Mouse (Mus musculus) cerebellum, adult 2 months (tissue): ENCODE measurements around the gene Fam213b. TPM values are rescaled to one million over a fixed set of nuclear protein-coding genes. Genes with fewer than 3 reads are reported as not detected.

ENCODE experiments used
- DNase-seq, 2 experiments: peaks; one replicate each; pipeline ENCODE4 v3.0.0; 2021
- H3K27ac ChIP-seq: fragments of 200-500 bp; 2 replicates; pipeline ENCODE4 v1.5.1; 2012; ENCODE audit warnings: low read length, control low read depth, inconsistent platforms; ENCODE audit not compliant: insufficient read depth
- H3K27me3 ChIP-seq: fragments of 200-500 bp; 2 replicates; pipeline ENCODE4 v1.6.1; 2012; ENCODE audit warnings: inconsistent platforms, mild to moderate bottlenecking, low read length, moderate library complexity; ENCODE audit not compliant: control insufficient read depth, insufficient read depth
- H3K4me1 ChIP-seq: fragments of 200-500 bp; 2 replicates; pipeline ENCODE4 v1.6.1; 2011; ENCODE audit warnings: low read length; ENCODE audit not compliant: control insufficient read depth, insufficient read depth
- H3K4me3 ChIP-seq: fragments of 200-500 bp; replicated peaks from 2 replicates; pipeline ENCODE3; 2011; ENCODE audit warnings: mild to moderate bottlenecking, low read depth, low read length, control low read depth; ENCODE audit not compliant: insufficient read depth
- CTCF ChIP-seq: fragments of 200-500 bp; IDR thresholded peaks from 2 replicates; pipeline ENCODE4 v1.5.1; 2011; ENCODE audit warnings: low read depth, mild to moderate bottlenecking, control low read depth, low read length, moderate library complexity, borderline replicate concordance; ENCODE audit not compliant: insufficient read depth
- POLR2A ChIP-seq: fragments of 200-500 bp; IDR thresholded peaks from 2 replicates; pipeline ENCODE4 v1.6.1; 2011; ENCODE audit warnings: low read length, control low read depth, borderline replicate concordance; ENCODE audit not compliant: insufficient read depth
- whole genome bisulfite sequencing: fragments of 180-500 bp; shearing (Covaris S2); methylation state at CpG from one replicate; pipeline ENCODE4 v1.1.7; 2018; 5-methylcytosine and 5-hydroxymethylcytosine counted together
- polyA plus RNA-seq: library from polyadenylated mRNA; depleted of rRNA; stranded (reverse); fragments of >200 nt; gene quantifications from 2 replicates; pipeline ENCODE4 v1.2.3, GENCODE M21; 2012

Fam213b gene
- polyA plus RNA-seq, 1 experiment = 180 TPM

- TF ChIP-seq CTCF = no peak
- no peak for TF ChIP-seq POLR2A
- no peak overlapping the region for H3K27ac ChIP-seq
- no peak for DNase-seq
- H3K4me1 ChIP-seq = no peaks in the 10 kb centered on the region; the same call in 1 of the 2 replicates
- WGBS = 83% methylated on average over 2 of the region's 2 CpGs
- no peaks in the 10 kb centered on the region for H3K27me3 ChIP-seq
- H3K4me3 ChIP-seq = no peak overlapping the region
Observed at GRCm38 (mm10) chr4:154902371-154902770, 3.4 kb upstream of the Fam213b start.

DNA sequence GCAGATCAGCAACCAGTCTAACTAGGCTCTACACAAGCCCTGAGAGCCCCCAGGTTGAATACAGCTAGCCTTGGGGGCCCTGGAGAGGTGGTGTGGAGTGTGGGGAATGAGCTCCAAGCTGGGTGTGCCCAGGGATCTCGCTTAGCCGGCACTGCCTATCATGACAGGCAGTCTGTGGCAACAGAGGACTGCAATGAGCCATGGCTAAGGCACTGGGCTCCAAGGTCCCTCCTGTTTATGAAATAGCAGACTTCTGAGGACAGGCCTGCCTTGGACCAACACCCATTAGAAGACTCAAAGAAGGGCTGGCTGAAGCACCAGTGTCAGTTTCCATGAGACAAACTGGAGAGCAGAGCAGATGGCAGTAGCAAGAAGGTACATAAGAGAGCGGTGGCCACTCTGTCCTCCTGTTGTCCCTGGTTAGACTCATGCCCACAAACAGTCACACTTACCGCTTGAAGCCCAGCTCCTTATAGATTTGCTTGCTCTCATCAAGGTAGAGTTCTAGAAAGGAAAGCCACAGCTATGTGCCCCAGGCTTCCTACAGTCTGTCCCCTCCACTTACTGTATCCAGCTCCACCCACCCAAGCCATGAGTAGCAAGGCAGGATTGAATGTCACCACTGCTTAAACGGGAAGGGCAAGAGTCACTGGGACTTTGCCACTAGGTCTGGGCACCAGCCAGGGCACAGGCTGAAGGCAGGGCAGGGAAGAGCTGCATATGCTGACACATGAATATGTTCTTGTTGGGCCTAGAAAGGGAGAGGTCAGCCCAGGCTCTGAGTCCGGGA, 1.1 kb downstream of the Fam213b start:
- WGBS = 9% methylated on average over 6 of the region's 6 CpGs
- H3K4me3 ChIP-seq = peak overlapping the region; percentile 88
- H3K4me1 ChIP-seq = peaks cover 25% of the 10 kb centered on the region
- DNase-seq = peak; percentile 50 to 55
- peak overlapping the region; percentile 75 for H3K27ac ChIP-seq
- 0 out of 2 replicates have a peak, but pooled peaks have one; percentile 18 for TF ChIP-seq POLR2A
- no peak for TF ChIP-seq CTCF
- H3K27me3 ChIP-seq = no peaks in the 10 kb centered on the region

- TF ChIP-seq CTCF (no peak), POLR2A (no peak)
- DNase-seq = peak in 1 of 2 experiments; percentile 63
- Histone ChIP-seq H3K4me1 (peaks cover 31% of the 10 kb centered on the region), H3K27me3 (no peaks in the 10 kb centered on the region), H3K4me3 (no peak overlapping the region), H3K27ac (peak overlapping the region; percentile 15; the same call in 1 of the 2 replicates)
- WGBS = 29% methylated on average over 5 of the region's 5 CpGs
Observed at GRCm38 (mm10) chr4:154895549-154895948, 3.4 kb downstream of the Fam213b start.

GRCm38 (mm10) chr4:154890887-154891286, 8.0 kb downstream of the Fam213b start:
- Histone ChIP-seq H3K27ac (no peak overlapping the region), H3K4me1 (peaks cover 37% of the 10 kb centered on the region), H3K4me3 (no peak overlapping the region), H3K27me3 (no peaks in the 10 kb centered on the region)
- 76% methylated on average over 14 of the region's 14 CpGs for WGBS
- TF ChIP-seq POLR2A (no peak), CTCF (no peak)
- DNase-seq = no peak

GRCm38 (mm10) chr4:154887593-154888250, 11.2 kb downstream of the Fam213b start:
- 58% methylated on average over 15 of the region's 15 CpGs for WGBS
- no peak overlapping the region for H3K4me3 ChIP-seq
- no peaks in the 10 kb centered on the region for H3K27me3 ChIP-seq
- peak overlapping the region; percentile 89; the same call in 1 of the 2 replicates for H3K27ac ChIP-seq
- TF ChIP-seq POLR2A (no peak), CTCF (no peak)
- H3K4me1 ChIP-seq = peaks cover 34% of the 10 kb centered on the region
- DNase-seq = no peak

DNA sequence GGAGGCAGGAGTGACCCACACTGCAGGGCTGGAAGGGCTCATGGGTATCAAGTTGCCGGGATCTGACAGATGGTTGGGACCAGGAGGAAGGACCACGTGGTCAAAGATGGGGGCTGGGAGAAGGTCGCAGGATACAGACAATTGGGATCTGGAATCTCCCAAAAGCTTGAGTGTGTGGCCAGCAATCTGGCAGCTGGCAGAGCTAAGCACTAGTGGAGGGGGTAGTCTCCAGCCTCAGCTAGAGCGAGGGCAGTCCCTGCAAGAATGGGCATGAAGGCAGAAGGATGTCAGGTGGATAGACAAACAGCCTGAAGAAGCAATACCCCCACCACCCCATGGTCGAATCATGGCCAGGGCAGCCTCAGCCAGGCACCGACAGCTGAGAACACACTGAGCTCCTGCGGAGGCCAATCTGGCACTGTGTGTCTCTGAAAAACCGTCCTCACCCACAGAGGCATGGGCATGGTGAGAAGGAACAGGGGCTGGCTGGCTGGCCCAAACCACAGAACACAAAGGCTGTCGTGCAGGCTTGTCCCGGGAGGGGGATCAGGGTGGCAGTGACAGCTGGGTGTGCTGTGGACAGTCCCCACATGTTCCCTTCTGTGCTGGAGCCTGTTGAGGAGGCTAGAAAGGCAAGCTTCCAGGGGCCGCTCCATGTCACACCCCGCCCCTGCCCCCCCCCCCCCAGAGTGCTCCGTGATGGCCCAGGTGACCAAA, 11.9 kb downstream of the Fam213b start:
- peak overlapping the region; percentile 89 for H3K27ac ChIP-seq
- 6% methylated on average over 13 of the region's 13 CpGs for WGBS

DNA sequence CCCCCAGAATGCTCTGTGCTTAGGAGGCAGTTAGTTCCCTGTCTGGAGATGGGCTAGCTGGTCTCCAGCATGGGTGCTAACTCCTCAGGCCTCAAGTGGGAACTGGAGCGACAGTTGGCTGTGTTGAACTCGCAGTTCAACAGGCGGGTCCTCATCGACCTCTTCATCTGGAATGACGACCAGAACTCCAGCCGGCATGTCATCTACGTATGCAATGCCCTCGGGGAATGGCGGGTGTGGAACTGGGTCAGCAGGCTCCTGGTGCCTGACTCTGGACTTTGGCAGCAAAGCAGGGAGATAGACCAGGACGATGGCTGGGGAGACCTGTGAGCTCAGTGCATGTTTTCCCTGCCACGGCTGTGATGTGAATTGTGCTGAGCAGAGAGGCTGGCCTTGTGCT, 13.5 kb downstream of the Fam213b start:
- Histone ChIP-seq H3K4me3 (no peak overlapping the region), H3K27me3 (no peaks in the 10 kb centered on the region), H3K4me1 (peaks cover 28% of the 10 kb centered on the region), H3K27ac (no peak overlapping the region)
- 37% methylated on average over 11 of the region's 11 CpGs for WGBS
- no peak for TF ChIP-seq CTCF
- TF ChIP-seq POLR2A = no peak
- DNase-seq = no peak

More for the DNA sequence above, 11.9 kb downstream of the Fam213b start:
- H3K4me3 ChIP-seq = no peak overlapping the region
- H3K4me1 ChIP-seq = peaks cover 34% of the 10 kb centered on the region
- H3K27me3 ChIP-seq = no peaks in the 10 kb centered on the region
- DNase-seq = peak; percentile 61 to 69
- TF ChIP-seq CTCF (no peak), POLR2A (no peak)
